Mouse (Mus musculus) A20 (cell line): Measurements from ENCODE around the gene Nt5dc2.

ENCODE experiments used
- DNase-seq: peaks from one replicate; pipeline ENCODE4 v3.0.0-alpha.2; 2011; ENCODE audit warnings: low read depth, low spot score

Gene Nt5dc2

GRCm38 (mm10) chr14:31134015-31135000, 3.5 kb downstream of the Nt5dc2 start:
- DNase-seq, result no peak

- no peak for DNase-seq
These were observed 4.9 kb downstream of the Nt5dc2 start for GRCm38 (mm10) chr14:31135495-31136410.

- no peak for DNase-seq
These were observed 5.8 kb downstream of the Nt5dc2 start for GRCm38 (mm10) chr14:31136411-31137280.

- DNase-seq, result no peak
These were observed 6.4 kb downstream of the Nt5dc2 start for GRCm38 (mm10) chr14:31137281-31137595.

- DNase-seq, result no peak
These were observed 6.9 kb downstream of the Nt5dc2 start for GRCm38 (mm10) chr14:31137791-31138190.

GRCm38 (mm10) chr14:31138219-31138896, 7.5 kb downstream of the Nt5dc2 start:
- no peak for DNase-seq

GRCm38 (mm10) chr14:31138897-31139429, 8.1 kb downstream of the Nt5dc2 start:
- no peak for DNase-seq

GRCm38 (mm10) chr14:31139666-31140065, 8.8 kb downstream of the Nt5dc2 start:
- no peak for DNase-seq

- DNase-seq, result no peak
These were observed 9.3 kb downstream of the Nt5dc2 start for GRCm38 (mm10) chr14:31140141-31140540.

- no peak for DNase-seq
These were observed 10.2 kb downstream of the Nt5dc2 start for GRCm38 (mm10) chr14:31141011-31141410.

- DNase-seq, result no peak
These were observed 14.8 kb downstream of the Nt5dc2 start for GRCm38 (mm10) chr14:31145694-31146093.

- DNase-seq, result peak; percentile 26
These were observed 29.6 kb downstream of the Nt5dc2 start for GRCm38 (mm10) chr14:31160196-31161150.

- no peak for DNase-seq
These were observed 30.3 kb downstream of the Nt5dc2 start for GRCm38 (mm10) chr14:31161191-31161590.

- DNase-seq, result no peak
These were observed 30.8 kb downstream of the Nt5dc2 start for GRCm38 (mm10) chr14:31161638-31162037.

GRCm38 (mm10) chr14:31164067-31164466, 33.2 kb downstream of the Nt5dc2 start:
- DNase-seq, result no peak

GRCm38 (mm10) chr14:31165010-31165409, 34.2 kb downstream of the Nt5dc2 start:
- no peak for DNase-seq

- DNase-seq, result no peak
These were observed 34.6 kb downstream of the Nt5dc2 start for GRCm38 (mm10) chr14:31165458-31165857.

- no peak for DNase-seq
These were observed 35.3 kb downstream of the Nt5dc2 start for GRCm38 (mm10) chr14:31165991-31166630.

- no peak for DNase-seq
These were observed 36.0 kb downstream of the Nt5dc2 start for GRCm38 (mm10) chr14:31166827-31167226.
